Mouse (Mus musculus): ENCODE results near the gene Cemip2.

Gene Cemip2

DNA sequence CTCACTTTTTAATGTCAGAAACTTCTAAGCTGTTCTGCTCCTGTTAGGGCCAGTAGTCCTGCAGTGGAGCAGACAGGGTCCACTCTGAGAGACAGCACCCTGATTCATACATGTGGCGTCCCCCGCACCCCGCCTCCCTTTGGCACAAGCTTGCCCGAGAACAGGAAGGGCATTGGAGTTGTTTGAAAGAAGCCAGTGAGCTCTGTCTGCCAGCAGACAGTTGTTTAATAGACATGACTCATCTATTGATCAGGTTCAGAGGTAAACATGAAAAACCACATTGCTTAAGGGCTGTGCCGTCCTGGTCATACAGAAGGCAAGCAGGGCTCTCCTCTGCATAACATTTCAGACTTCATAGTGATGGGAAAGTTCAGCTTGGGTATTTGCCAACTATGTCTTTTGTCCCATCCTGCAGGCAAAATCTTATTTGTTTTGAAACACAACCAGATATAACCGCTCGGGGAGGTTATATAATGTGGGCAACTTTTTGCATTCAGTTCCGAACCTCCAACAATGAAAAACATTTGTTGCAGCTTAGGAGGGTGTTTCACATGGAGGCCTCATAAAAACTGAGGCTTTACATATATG is 36.4 kb downstream of the Cemip2 start:
- no peak for DNase-seq (ENCODE audit: low spot score in 2 of 2)

DNA sequence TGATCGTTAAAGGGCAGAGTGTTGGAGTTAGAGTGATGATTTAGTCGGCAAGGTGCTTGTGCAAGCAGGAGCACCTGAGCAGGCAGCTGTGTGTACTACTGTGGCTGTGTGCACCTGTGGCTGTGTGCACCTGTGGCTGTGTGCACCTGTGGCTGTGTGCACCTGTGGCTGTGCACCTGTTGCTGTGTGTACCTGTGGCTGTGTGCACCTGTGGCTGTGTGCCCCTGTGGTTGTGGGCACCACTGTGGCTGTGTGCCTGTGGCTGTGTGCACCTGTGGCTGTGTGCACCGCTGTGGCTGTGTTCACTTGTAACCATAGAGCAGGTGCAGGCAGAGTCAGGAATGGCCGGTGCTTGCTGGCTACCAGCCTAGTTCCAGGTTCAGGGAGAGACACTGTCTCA is 38.1 kb downstream of the Cemip2 start:
- DNase-seq (ENCODE audit: low spot score in 2 of 2): no peak

DNA sequence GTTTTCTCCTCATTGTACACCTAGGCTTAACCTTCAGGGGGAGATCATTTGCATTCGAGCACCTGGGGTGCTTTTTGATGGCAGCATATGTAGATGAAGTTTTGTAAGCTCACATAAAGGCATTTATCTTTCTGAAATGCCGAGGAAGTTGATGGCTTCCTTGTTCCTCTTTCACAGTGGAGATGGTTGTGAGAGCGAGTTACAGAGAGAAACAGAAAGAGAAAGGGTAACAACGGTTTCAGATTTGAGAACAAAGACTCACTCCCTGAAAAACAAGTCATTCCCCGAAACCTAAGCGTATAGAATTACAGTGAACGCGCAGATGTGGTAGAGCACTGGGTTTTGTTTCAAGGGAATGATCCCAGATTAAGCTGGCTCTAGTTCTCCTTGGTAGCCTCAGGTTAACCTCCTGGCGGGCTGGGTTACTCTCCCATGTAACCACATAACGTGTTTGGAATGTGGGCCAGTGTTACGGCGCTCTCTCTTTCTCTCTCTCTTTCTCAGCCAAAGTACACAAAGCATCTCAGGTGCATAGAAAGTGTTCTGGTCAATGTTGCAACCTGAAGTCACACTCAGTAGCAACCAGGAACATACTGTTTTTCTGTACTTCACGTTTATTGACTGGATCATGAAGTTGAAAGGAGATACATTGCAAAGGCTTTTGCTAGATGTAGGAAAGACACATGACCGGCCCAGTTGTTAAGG is 40.0 kb downstream of the Cemip2 start:
- DNase-seq (ENCODE audit: low spot score in 2 of 2): no peak

DNA sequence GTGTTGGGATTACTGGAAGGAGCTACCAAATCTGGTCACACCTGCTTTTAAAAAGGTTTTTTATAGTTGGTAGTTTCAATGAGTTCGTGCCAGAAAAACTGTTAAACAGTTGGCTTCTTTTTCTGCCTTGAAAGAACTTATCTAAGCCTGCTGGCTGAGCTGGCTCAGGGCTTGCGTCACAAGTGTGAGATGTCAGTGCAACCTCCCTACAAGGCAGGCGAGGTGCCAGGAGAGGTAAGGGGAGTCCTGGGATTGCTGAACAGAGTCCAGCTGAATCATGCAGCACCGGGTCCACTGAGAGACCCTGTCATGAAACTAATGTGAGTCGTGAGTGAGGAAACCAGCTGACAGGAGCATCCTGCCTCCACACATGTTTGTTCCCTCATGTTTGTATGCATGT is 41.4 kb downstream of the Cemip2 start:
- no peak for DNase-seq (ENCODE audit: low spot score in 2 of 2)

DNA sequence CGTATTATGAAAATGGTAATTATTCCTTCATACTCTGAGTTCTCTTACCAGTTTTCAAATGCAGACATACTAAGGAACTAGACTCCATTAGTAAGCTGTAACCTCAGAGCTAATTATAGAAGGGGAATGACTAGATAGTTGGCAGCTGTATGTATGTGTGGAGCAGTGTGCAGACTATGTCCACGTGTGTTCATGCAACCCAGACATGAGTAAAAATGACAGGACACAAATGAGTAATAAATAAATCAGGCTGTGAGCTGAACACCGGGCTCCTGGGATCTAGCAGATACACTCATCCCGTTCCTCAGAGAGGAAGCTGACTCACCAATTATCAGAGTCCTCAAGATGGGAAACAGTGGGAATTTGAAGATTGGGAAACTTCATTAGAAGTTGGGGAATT is 42.0 kb downstream of the Cemip2 start:
- DNase-seq (ENCODE audit: low spot score in 2 of 2): no peak

DNA sequence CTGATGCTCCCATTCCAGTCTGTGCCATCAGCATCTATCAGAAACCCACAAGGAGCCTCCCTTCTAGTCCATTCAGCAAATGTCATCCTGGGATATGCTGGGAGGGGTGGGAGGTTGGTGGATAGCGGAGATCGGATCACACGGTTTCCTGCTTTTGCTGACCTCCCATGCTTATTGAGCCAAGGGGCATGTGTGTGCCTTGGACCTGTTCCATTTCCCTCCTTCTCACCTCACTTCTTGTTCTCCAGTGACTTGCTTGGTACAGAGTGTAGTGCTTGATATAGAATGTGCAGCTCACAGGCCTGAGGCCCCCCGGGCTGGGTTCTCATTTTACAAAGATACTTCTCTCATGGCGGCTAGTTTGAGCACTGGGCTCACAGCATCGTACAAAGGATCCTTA is 43.7 kb downstream of the Cemip2 start:
- no peak for DNase-seq (ENCODE audit: low spot score in 2 of 2)

DNA sequence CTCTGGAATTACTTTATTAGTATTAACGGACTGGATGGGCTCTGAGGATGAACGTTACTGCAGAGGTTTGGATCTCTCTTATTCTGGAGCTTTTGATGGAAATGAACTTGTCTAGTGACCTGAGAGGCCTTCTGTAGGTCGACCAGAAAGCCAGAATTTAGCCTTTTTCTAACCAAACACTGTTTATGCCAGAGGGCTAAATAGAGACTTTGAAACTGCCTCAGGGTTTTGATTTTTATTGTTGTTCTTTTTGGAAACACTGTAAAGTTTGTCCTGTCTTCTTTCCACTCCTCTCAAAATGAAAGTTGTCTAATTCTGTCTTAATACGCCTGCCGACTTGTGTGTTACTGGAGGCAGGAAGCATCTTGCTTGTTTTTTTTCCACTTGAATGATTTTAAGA is 46.0 kb downstream of the Cemip2 start:
- no peak for DNase-seq (ENCODE audit: low spot score in 2 of 2)

DNA sequence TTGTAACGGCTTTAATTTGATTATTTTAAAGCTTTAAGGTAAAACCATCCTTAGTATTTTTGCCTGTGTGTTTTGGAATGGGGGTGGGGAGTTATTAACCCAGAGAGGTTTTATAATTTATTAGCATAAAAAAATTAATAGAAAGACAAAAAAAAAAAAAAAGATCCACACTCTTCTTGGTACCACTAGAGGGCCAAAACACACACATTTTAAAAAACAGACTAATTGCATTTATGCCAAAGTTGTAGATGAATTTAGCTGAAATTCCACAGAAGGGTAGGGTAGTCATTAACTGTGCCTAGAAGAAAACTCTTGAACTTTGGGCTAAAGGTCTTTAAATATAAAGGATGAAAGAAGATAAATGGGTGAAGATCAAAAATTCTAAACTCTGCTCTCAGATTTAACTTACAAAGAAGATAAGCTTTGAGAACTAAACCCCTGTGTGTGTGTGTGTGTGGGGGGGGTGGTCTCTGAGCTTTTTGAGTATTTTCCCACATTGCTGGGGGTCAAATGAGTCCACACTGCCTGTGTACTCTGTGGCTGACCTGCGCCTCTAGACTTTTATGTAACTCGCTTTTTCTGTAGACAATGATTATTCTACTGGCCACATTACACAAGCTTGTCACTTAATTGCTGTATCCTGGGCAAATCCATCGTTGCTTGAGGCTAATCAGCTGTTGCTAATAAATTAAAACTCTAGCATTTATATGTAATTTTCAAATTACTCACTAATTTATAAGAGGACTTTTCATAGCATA is 47.2 kb downstream of the Cemip2 start:
- no peak for DNase-seq (ENCODE audit: low spot score in 2 of 2)

DNA sequence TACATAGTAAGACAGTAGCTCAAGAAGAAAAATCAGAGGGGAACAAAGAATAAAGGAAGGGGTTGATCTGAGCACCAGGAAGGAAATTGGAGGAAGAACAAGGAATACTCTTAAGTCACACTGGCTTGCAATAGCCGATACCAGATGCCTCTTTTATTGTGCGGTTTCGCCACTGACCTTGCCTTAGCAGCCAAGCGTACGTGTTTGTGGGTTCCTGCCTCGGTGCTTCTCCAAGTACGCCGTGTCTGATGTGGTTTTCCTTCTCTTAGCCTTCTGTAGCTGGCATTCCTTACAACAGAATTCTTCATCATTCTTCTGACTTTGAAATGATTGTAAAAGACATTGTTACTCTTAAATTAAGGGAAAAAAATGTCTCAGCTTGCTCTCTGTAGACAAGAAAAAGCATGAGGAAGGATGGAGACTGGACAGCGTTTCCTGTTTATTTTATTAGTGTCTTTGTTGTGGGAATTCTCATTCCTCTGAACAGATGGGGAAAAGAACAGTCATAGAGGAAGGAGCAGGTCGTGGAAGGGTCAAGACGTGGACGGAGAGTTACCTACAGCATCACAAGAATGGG is 55.4 kb downstream of the Cemip2 start:
- no peak for DNase-seq (ENCODE audit: low spot score in 2 of 2)

DNA sequence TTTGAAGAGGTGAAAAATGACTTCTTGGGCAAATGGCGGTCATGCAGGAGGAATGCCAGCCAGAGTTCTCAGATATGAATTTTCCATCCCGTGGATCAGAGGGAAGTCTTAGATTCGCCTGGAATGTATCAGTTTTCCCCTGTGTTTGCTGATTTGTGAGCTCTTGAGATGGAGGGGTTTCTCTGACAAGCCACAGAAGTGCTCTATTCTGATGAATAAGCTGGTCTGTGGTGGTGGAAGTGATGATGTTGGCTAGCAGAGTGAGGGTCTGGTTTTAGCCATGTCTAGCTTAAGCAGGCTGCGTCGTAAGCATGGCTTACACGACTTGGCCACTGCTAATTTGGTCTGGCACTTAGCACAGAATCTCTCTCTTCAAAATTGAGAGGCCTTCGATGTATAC is 56.8 kb downstream of the Cemip2 start:
- DNase-seq (ENCODE audit: low spot score in 2 of 2): no peak

DNA sequence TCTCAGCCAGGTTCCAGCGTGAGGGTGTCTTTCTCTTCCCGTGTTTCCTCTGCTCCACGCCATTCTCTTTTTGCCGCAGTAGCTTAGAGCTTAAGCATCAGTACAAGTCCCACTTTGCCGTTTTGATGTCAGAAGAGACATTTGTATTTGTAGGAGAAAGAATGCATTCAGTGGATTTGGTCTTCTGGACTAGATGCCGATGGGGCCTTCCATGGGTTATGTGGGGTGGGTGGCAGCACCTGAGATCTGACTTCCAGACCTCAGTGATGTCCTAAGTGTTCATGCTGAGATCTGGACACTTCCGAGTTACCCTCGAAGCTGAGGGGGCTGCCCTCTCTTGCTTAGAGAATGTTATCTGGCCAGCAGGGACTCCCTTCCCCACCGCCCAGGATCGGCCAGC is 72.6 kb downstream of the Cemip2 start:
- no peak for DNase-seq (ENCODE audit: low spot score in 2 of 2)

DNA sequence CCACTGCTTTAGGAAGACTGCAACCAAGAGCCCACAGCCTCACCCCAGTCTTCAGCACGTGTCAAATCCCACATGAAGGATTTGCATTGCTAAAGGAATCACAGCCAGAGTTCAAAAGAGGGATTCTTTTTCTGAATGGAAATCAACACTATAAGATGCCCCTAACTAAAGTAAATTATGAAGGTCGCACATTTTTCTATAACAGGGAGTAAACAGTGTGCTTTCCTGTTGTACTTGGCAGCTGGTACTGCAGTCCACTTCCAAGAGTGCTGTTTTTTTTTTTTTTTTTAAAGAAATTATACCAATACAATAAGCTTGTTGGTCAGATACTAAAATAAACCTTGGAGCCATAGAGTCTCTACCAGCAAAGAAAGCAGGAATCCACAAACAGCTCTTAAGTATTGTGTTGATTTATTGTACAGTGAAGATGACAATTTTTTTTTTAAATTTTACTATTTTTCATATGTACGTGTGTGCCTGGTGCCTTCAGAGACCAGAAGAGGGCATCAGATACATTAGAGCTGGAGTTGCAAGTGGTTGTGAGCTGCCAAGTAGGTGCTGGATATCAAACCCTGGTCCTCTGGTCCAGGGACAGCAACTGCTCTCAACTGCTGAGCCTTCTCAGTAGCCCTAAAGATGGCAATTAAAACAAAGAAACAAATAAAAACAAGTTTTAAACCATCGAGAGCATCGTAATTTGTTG is 76.5 kb downstream of the Cemip2 start:
- DNase-seq (ENCODE audit: low spot score in 2 of 2): no peak

DNA sequence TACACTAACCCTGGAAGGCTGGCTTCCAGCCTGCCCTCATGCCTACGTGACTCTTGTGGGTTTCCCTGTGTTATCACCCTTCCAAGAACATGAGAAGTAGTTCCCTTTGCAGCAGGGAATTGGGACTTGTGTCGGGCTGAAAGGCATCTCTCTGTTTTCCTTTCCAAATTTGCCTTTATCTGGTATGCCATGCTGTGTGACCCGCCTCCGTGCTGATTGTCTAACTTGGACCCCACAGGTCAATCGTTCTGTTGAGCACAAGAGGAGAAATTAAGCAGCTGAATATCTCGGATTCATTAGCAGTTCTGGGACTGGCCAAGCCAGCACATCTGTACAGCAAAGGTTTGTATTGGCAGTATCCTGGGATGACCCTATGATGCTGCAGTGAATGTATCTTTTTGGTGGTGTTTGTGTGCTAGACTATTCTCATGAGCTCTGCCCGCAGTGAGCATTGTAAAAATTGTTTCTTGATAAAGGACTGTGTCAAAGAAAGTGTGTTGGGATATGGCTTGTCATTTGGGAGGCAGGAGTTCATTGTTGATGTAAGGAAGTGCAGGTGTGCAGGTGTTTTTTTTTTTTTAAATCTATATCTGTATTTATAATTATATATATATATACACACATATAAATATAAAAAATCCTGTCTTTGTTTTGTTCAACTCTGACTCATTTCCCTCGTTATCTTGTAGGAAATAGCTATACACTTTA is 77.4 kb downstream of the Cemip2 start:
- no peak for DNase-seq (ENCODE audit: low spot score in 2 of 2)

DNA sequence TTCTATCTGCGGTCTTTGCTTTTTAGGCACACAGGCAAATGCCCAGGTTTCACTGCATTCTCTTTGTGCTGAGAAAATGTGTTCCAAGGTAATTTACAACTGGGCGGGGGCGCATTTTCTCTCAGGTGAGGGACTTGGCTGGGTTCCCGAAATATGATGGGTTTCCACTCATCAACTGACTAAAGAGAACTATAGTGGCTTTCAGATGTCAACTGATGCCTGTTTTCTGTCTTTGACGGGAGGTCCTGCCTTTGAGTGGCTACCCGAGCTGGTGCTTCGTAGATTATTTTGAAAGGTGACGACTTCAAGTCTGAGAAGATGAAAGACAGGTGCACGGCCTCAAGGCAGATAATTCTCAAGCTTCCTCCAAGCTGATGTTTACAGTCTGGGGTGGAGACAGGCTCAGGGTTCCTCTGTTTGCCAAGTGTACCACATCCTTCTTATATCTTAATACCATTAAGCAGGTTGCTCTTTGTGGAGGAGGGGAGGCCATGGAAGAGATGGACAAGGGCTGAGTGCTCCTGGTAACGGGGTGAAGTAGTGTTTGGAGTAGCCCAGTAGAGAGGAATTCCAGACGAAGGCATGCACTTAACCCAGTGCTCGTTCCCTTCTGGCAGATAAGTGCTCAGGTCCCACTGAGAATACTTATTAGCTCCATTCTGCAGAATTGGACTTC is 80.8 kb downstream of the Cemip2 start:
- DNase-seq (ENCODE audit: low spot score in 2 of 2): no peak

DNA sequence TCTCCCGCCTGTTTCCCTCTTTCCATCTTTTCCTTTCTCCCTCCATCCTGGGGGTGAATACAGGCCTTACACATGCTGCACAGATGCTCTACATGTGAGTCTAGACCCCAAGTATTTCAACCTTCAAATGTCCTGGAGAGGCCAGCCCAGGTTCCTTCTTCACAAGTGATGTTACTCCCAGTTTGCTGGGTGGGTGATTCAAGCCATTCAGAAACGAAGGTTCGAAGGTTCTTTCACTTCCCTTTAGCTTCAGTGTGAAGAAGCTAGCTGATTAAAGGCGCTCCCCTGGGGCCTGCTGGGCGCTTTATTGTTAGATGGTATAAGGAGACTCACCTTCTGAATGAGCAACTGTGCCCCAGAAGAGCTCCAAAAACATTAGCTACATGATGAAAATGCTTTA is 82.0 kb downstream of the Cemip2 start:
- DNase-seq (ENCODE audit: low spot score in 2 of 2): no peak

DNA sequence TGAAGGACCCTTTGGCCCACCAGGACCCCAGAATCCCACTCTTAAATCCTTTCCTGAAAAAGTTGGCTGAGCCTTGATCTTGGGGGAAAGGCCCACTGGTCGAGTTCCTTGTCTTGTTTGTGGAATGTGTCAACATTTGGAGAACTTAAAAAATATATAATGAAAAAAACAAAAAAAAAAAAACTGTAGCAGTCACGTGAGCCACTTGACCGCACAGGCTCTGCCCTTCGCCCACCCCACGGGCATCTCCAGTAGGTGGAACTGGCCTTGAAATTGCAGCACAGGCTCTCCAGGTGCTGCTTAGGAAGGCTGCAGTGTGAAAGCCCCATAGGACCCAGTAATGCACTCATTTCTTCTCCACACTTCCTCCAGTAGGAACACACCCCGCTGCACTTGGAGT is 82.8 kb downstream of the Cemip2 start:
- DNase-seq (ENCODE audit: low spot score in 2 of 2): no peak

DNA sequence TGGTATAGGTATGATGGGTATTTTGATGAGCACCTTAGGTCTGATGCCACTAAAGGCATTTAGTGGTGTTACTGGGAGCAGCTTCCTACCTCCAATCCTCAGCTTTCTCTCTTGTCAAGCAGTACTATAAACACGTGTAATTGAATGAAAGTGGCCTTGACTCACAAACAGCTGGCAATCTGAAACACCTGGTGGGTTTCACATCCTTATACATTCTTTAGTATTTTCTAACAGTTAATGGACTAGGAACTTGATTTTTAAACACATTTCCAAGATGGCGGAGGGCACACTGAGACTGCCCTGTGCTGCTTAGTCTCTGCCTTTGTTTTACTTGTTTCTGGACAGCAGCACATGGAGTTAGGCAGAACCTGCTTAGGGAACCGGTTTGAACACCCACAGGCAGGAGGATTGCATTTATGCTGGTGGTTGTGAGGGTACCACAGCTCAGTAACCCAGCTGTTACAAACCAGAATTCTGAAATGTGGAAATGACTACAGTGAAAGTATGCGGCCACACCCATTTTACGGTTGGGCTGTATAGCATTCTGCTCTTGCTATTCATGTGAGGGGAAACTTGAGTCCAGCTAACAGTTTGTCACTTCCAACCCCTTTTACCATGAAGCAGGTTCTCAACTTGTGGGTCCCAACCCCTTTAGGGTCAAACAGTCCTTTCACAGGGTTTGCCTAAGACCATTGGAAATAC is 84.3 kb downstream of the Cemip2 start:
- DNase-seq (ENCODE audit: low spot score in 2 of 2): no peak

DNA sequence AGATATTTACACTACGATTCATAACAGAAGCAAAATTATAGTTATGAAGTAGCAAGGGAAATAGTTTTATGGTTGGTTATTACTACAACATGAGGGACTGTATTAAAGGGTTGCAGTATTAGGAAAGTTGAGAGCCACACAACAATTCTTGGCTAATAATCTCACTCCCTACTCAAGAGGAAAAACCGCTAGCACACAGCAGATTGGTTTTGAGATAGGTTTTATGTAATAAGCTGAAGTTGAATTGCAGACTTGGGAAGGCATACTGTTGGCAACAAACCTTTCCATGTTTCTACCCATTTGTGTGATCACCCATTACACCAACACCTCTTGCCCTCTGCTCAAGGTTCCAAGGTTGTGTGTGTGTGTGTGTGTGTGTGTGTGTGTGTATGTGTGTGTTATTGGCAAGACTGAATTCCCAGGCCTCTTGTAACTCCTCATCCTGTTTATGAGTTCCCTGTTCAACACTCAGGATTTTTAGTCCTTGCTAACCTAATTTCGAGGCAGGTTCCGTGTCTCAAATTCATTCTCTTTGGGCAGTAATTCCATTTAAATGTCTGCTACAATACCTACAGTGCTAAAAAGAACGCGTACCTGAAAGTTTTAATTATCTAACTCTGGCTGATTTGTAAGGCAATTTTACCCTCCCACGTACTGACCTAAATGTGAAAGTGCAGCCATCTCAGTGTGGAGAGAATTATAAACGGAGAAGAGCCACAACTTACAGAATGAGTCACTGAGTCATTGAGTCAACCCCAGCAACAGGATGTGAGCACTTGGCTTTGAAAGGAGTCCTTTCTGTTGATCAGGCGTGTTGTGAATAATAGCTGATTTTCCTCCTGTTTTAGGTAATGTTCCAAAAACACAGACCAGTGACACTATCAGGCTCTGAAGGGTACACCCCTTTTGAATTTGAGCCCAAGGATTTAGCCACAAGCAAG is 85.1 kb downstream of the Cemip2 start:
- no peak for DNase-seq (ENCODE audit: low spot score in 2 of 2)
